Mouse (Mus musculus) bone marrow macrophage, adult 2 months (primary cell): ENCODE results near the gene Tnc.

Source experiments
- CTCF ChIP-seq: IDR thresholded peaks from 2 replicates; pipeline ENCODE4 v1.5.1; 2012; ENCODE audit warnings: low read depth, mild to moderate bottlenecking, low read length, moderate library complexity
- POLR2A ChIP-seq: IDR thresholded peaks from 2 replicates; pipeline ENCODE4 v1.6.1; 2012; ENCODE audit warnings: mild to moderate bottlenecking, low read depth, low read length, borderline replicate concordance

GRCm38 (mm10) chr4:63993462-63994113 is 53.2 kb downstream of the Tnc start:
- TF ChIP-seq CTCF = no peak
- no peak for TF ChIP-seq POLR2A
